Mouse (Mus musculus) WW6 (cell line): ENCODE results near the gene Fkbp4.

ENCODE experiments used
- DNase-seq: peaks from one replicate; pipeline ENCODE4 v3.0.0-alpha.2; 2013; ENCODE audit warnings: low read depth, low spot score

Gene Fkbp4

GRCm38 (mm10) chr6:128438317-128438870, at the start of gene Fkbp4:
Gene Fkbp4, minus strand, starts transcription at chr6:128438677.
- peak; percentile 80 for DNase-seq

GRCm38 (mm10) chr6:128487736-128488135, 49.3 kb upstream of the Fkbp4 start:
- DNase-seq, result no peak

- DNase-seq, result peak; percentile 99
Observed at GRCm38 (mm10) chr6:128479463-128480454, 41.3 kb upstream of the Fkbp4 start.

- no peak for DNase-seq
Observed at GRCm38 (mm10) chr6:128477495-128477894, 39.0 kb upstream of the Fkbp4 start.

GRCm38 (mm10) chr6:128474112-128474511, 35.6 kb upstream of the Fkbp4 start:
- DNase-seq, result no peak

- no peak for DNase-seq
Observed at GRCm38 (mm10) chr6:128469451-128469850, 31.0 kb upstream of the Fkbp4 start.

- no peak for DNase-seq
Observed at GRCm38 (mm10) chr6:128467298-128467697, 28.8 kb upstream of the Fkbp4 start.

GRCm38 (mm10) chr6:128466563-128466962, 28.1 kb upstream of the Fkbp4 start:
- DNase-seq, result no peak

- no peak for DNase-seq
Observed at GRCm38 (mm10) chr6:128466043-128466442, 27.6 kb upstream of the Fkbp4 start.

GRCm38 (mm10) chr6:128464996-128465395, 26.5 kb upstream of the Fkbp4 start:
- DNase-seq, result no peak

- DNase-seq, result no peak
Observed at GRCm38 (mm10) chr6:128461606-128462005, 23.1 kb upstream of the Fkbp4 start.

GRCm38 (mm10) chr6:128460729-128461503, 22.4 kb upstream of the Fkbp4 start:
- DNase-seq, result peak; percentile 67

GRCm38 (mm10) chr6:128460321-128460720, 21.8 kb upstream of the Fkbp4 start:
- DNase-seq, result no peak

GRCm38 (mm10) chr6:128457186-128457585, 18.7 kb upstream of the Fkbp4 start:
- no peak for DNase-seq

GRCm38 (mm10) chr6:128455835-128456605, 17.5 kb upstream of the Fkbp4 start:
- no peak for DNase-seq

GRCm38 (mm10) chr6:128447063-128447462, 8.6 kb upstream of the Fkbp4 start:
- DNase-seq, result no peak

- peak; percentile 84 for DNase-seq
Observed at GRCm38 (mm10) chr6:128445761-128446535, 7.5 kb upstream of the Fkbp4 start.

- DNase-seq, result no peak
Observed at GRCm38 (mm10) chr6:128440238-128440637, 1.8 kb upstream of the Fkbp4 start.

- no peak for DNase-seq
Observed at GRCm38 (mm10) chr6:128438871-128439341, 429 bp upstream of the Fkbp4 start.

- DNase-seq, result no peak
Observed at GRCm38 (mm10) chr6:128437731-128438316, 653 bp downstream of the Fkbp4 start.
